In the genomic region with DNA sequence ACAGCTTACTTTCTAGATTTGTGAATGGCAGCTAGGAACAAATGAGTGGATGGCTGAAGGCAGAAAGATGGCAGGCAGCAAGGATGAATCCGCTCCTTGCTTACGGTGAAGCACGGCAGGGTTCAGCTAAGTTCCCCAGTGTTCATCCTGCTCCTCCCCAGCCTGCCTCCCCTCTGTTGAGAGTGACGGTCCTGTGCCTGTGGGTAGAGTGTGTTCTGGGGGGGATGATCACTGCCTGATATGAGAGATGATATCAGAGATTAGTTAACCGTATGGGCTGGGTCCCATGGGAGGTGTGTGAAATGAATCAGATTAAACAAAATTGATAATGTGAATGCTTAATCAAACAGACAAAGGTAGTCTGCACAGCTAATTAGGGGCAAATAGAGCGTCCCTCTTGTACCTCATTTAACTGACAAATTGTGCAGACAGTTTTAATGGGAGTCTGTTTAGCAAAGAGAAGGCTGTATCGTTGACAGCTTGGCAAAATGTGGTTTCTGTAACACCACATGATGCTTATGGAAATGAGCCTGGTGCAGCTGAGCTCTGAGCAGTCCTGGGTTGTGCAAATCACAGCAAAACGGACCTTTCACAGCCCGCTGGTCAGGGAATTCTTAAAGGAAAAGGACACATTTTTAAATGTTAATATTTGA, we compare ENCODE assay signal across 16 mouse cellular contexts. TPM values are rescaled to one million over a fixed set of nuclear protein-coding genes. Genes with fewer than 3 reads are reported as not detected.
DNase-seq lines count a peak whose midpoint lies in the region; ATAC-seq and TF ChIP-seq lines count a peak whose summit lies in the region.
"Had no signal": no experiment of that assay in that cellular context is flagged by ENCODE, and none has a peak within 500 bp of the region (broad histone marks: within the 10 kb centered on the region; RNA-seq: fewer than 3 reads in every experiment).

No protein-coding gene starts in this region.

- H3K4me3 ChIP-seq in forebrain, embryonic 13.5 days = peak overlapping the region; percentile 12; the same call in 1 of the 2 replicates
- peak overlapping the region; percentile 14; the same call in 1 of the 2 replicates for H3K4me3 ChIP-seq in hindbrain, postnatal 0 days (ENCODE audit: low read length)
- no peak overlapping the region for H3K4me3 ChIP-seq in neural tube, embryonic 14.5 days (ENCODE audit: low read depth, low read length)
- no peak overlapping the region for H3K4me3 ChIP-seq in liver, embryonic 12.5 days
- H3K4me3 ChIP-seq: embryonic facial prominence, embryonic 15.5 days had no signal

- no peaks in the 10 kb centered on the region for H3K36me3 ChIP-seq in forebrain, embryonic 13.5 days (ENCODE audit: poor library complexity, severe bottlenecking)
- H3K36me3 ChIP-seq in hindbrain, postnatal 0 days (ENCODE audit: insufficient read depth, low read length) = no peaks in the 10 kb centered on the region
- H3K36me3 ChIP-seq in neural tube, embryonic 14.5 days (ENCODE audit: control insufficient read depth, insufficient read depth, low read length) = no peaks in the 10 kb centered on the region
- H3K36me3 ChIP-seq in liver, embryonic 12.5 days = no peaks in the 10 kb centered on the region
- H3K36me3 ChIP-seq: embryonic facial prominence, embryonic 15.5 days had no signal

- H3K9ac ChIP-seq in forebrain, embryonic 13.5 days = no peak overlapping the region
- no peak overlapping the region for H3K9ac ChIP-seq in hindbrain, postnatal 0 days (replicated peaks; ENCODE audit: low read length)
- no peak overlapping the region for H3K9ac ChIP-seq in neural tube, embryonic 14.5 days (replicated peaks; ENCODE audit: low read depth, low read length)
- no peak overlapping the region for H3K9ac ChIP-seq in liver, embryonic 12.5 days
- H3K9ac ChIP-seq: embryonic facial prominence, embryonic 15.5 days had no signal

- no peaks in the 10 kb centered on the region for H3K9me3 ChIP-seq in forebrain, embryonic 13.5 days (replicated peaks)
- H3K9me3 ChIP-seq in hindbrain, postnatal 0 days (ENCODE audit: low read length) = no peaks in the 10 kb centered on the region
- no peaks in the 10 kb centered on the region for H3K9me3 ChIP-seq in neural tube, embryonic 14.5 days (ENCODE audit: control insufficient read depth, low read length)
- no peaks in the 10 kb centered on the region for H3K9me3 ChIP-seq in liver, embryonic 12.5 days (replicated peaks)
- H3K9me3 ChIP-seq: embryonic facial prominence, embryonic 15.5 days had no signal

- peak overlapping the region; percentile 44 for H3K4me2 ChIP-seq in forebrain, embryonic 13.5 days
- peak overlapping the region; percentile 44 for H3K4me2 ChIP-seq in hindbrain, postnatal 0 days (ENCODE audit: low read depth, low read length)
- H3K4me2 ChIP-seq in neural tube, embryonic 14.5 days (ENCODE audit: low read depth, low read length) = peak overlapping the region; percentile 27
- H3K4me2 ChIP-seq in liver, embryonic 12.5 days = no peak overlapping the region
- H3K4me2 ChIP-seq: embryonic facial prominence, embryonic 15.5 days had no signal

- H3K27me3 ChIP-seq in forebrain, embryonic 13.5 days = 0 out of 2 replicates have a peak, but pooled peaks cover 2% of the 10 kb centered on the region
- H3K27me3 ChIP-seq in hindbrain, postnatal 0 days (ENCODE audit: insufficient read depth, low read length) = no peaks in the 10 kb centered on the region
- H3K27me3 ChIP-seq in neural tube, embryonic 14.5 days (ENCODE audit: control insufficient read depth, insufficient read depth, low read length) = peaks cover 5% of the 10 kb centered on the region
- H3K27me3 ChIP-seq in liver, embryonic 12.5 days (replicated peaks) = 0 out of 2 replicates have a peak, but pooled peaks cover 4% of the 10 kb centered on the region

- H3K27ac ChIP-seq in forebrain, embryonic 13.5 days = peak overlapping the region; percentile 60
- no peak overlapping the region for H3K27ac ChIP-seq in hindbrain, postnatal 0 days
- no peak overlapping the region for H3K27ac ChIP-seq in neural tube, embryonic 14.5 days (ENCODE audit: low read depth, low read length)
- H3K27ac ChIP-seq in liver, embryonic 12.5 days = no peak overlapping the region
- H3K27ac ChIP-seq: embryonic facial prominence, embryonic 15.5 days had no signal

- intact Hi-C loops in left cerebral cortex, postnatal 14 days (cut with DNase I) = no loop called here

- WGBS in forebrain, embryonic 13.5 days = 6% methylated on average over 9 of the region's 9 CpGs
- 8% methylated on average over 9 of the region's 9 CpGs for WGBS in hindbrain, postnatal 0 days
- 13% methylated on average over 9 of the region's 9 CpGs for WGBS in neural tube, embryonic 14.5 days
- WGBS in liver, embryonic 12.5 days (ENCODE audit: insufficient replicate concordance) = 61% methylated on average over 9 of the region's 9 CpGs

- TF ChIP-seq CTCF in hindbrain, postnatal 0 days (IDR thresholded peaks at IDR 0.05; ENCODE audit: low read depth) = no peak

- peak; percentile 98 for ATAC-seq in forebrain, embryonic 13.5 days
- peak; percentile 93 for ATAC-seq in hindbrain, postnatal 0 days
- ATAC-seq in neural tube, embryonic 14.5 days (ENCODE audit: low read depth) = peak; percentile 96
- no peak for ATAC-seq in liver, embryonic 12.5 days

- H3K4me1 ChIP-seq in forebrain, embryonic 13.5 days = peaks cover 31% of the 10 kb centered on the region
- peaks cover 7% of the 10 kb centered on the region; the same call in 1 of the 2 replicates for H3K4me1 ChIP-seq in hindbrain, postnatal 0 days (ENCODE audit: insufficient read depth, low read length)
- H3K4me1 ChIP-seq in neural tube, embryonic 14.5 days (ENCODE audit: control insufficient read depth, insufficient read depth, low read length) = no peaks in the 10 kb centered on the region
- H3K4me1 ChIP-seq in liver, embryonic 12.5 days = peaks cover 12% of the 10 kb centered on the region
- H3K4me1 ChIP-seq: embryonic facial prominence, embryonic 15.5 days had no signal

- DNase-seq in left cerebral cortex, postnatal 14 days (ENCODE audit: low spot score in 2 of 2) = peak; percentile 8 to 18
- no peak for DNase-seq in left cerebral cortex, adult 18-20 months (ENCODE audit: low spot score in 2 of 2)
- peak; percentile 72 for DNase-seq in hindbrain, postnatal 0 days (ENCODE audit: low spot score)
- no peak for DNase-seq in embryo, embryonic 10.5 days (ENCODE audit: low spot score)
- DNase-seq: cerebellum, adult 18-20 months; gastrocnemius, postnatal 14 days; kidney, postnatal 14 days; lung, postnatal 14 days; spleen, adult 18-20 months; thymus, postnatal 25 days had no signal

RNA-seq across cellular contexts. Expression of gene Olig3, which starts 40.3 kb away (rescaled TPM):
- total RNA-seq in left cerebral cortex, postnatal 14 days (2021) = not detected
- not detected for total RNA-seq in left cerebral cortex, adult 18-20 months (2021)
- 16.8 and 23.0 TPM in 2 replicates for polyA plus RNA-seq in forebrain, embryonic 13.5 days (2015; fragmentation: Nextera tagmentation; extraction: Ambion mirVana)
- 1.3 TPM in 1 of 2 replicates, not detected in the other for total RNA-seq in hindbrain, postnatal 0 days (2014; rRNA removed)
- 1.8 and 1.9 TPM in 2 replicates for polyA plus RNA-seq in hindbrain, postnatal 0 days (2015; fragmentation: Nextera tagmentation; extraction: Ambion mirVana)
- 15.8 and 15.9 TPM in 2 replicates for polyA plus RNA-seq in neural tube, embryonic 14.5 days (2014; fragmentation: Nextera tagmentation; extraction: Ambion mirVana)
- polyA plus RNA-seq in liver, embryonic 12.5 days (2016; fragmentation: Nextera tagmentation; extraction: Ambion mirVana) = not detected in 2 replicates
- total RNA-seq: gastrocnemius, postnatal 14 days; heart, postnatal 25 days had no signal
- polyA plus RNA-seq: embryonic facial prominence, embryonic 15.5 days; limb, embryonic 14.5 days had no signal

Comparison
In these comparisons a context has a peak if more than half of its experiments do, and no peak if none do; other contexts are left out.
1. DNase-seq: peak in left cerebral cortex, postnatal 14 days (2 of 2) and hindbrain, postnatal 0 days (single experiment); none in left cerebral cortex, adult 18-20 months (0 of 2) and embryo, embryonic 10.5 days (single experiment).
2. H3K4me3 ChIP-seq: peak in forebrain, embryonic 13.5 days (single experiment) and hindbrain, postnatal 0 days (single experiment); none in neural tube, embryonic 14.5 days (single experiment) and liver, embryonic 12.5 days (single experiment).